Mouse (Mus musculus) left cerebral cortex, postnatal 14 days (tissue): ENCODE measurements around the gene Npas3. TPM values are rescaled to one million over a fixed set of nuclear protein-coding genes. Genes with fewer than 3 reads are reported as not detected.

Experiments
- DNase-seq, 2 experiments: peaks; one replicate each; pipeline ENCODE4 v3.0.0; 2021 to 2022; ENCODE audit warnings: low spot score in 2 of 2, mixed read lengths in 1 of 2
- intact Hi-C: fragments of 180-260 bp; cut with DNase I; formaldehyde crosslinking; loops from one replicate; pipeline ENCODE4 v1.15.1; 2025
- total RNA-seq, 2 experiments: library from RNA; stranded (reverse); gene quantifications; 2 replicates each; pipeline ENCODE4 v1.2.3; 2021

The Npas3 gene
- total RNA-seq, 2 experiments from 2014 or later, result 17.1 to 30.1 TPM

GRCm38 (mm10) chr12:54064986-54065385, 816.5 kb downstream of the Npas3 start:
- intact Hi-C loops, result loop anchor here (5.0 kb wide), 2 partner anchors 813 to 1148 kb away; no protein-coding TSS in a partner anchor
- no peak for DNase-seq

- intact Hi-C loops, result no loop called here
Observed at GRCm38 (mm10) chr12:54065607-54066006, 817.1 kb downstream of the Npas3 start.

GRCm38 (mm10) chr12:54067419-54067818, 818.9 kb downstream of the Npas3 start:
- intact Hi-C loops, result no loop called here

More at GRCm38 (mm10) chr12:54065607-54066006, 817.1 kb downstream of the Npas3 start:
- DNase-seq, result no peak

DNA sequence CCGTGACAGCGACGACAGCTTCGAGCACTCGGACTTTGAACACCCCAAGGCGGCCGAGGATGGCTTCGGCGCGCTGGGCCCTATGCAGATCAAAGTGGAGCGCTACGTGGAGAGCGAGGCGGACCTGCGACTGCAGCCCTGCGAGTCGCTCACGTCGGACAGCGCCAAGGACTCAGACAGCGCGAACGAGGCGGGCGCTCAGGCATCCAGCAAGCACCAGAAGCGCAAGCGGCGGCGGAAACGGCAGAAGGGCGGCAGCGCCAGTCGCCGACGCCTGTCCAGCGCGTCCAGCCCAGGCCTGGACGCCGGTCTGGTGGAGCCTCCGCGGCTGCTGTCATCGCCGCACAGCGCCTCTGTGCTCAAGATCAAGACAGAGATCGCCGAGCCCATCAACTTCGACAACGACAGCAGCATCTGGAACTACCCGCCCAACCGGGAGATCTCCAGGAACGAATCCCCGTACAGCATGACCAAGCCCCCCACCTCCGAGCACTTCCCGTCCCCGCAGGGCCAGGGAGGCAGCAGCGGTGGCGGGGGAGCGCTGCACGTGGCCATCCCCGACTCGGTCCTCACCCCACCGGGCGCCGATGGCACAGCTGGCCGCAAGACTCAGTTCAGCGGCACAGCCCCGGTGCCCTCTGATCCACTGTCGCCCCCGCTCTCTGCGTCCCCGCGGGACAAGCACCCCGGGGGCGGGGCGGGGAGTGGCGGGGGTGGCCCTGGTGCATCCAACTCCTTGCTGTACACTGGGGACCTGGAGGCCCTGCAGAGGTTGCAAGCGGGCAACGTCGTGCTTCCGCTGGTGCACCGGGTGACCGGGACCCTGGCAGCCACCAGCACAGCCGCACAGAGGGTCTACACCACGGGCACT, 819.6 kb downstream of the Npas3 start:
- peak in 1 of 2 experiments; percentile 13 for DNase-seq
- intact Hi-C loops, result no loop called here

More at GRCm38 (mm10) chr12:54067419-54067818, 818.9 kb downstream of the Npas3 start:
- DNase-seq, result no peak

- intact Hi-C loops, result no loop called here
- no peak for DNase-seq
Observed at GRCm38 (mm10) chr12:54068757-54069146, 820.3 kb downstream of the Npas3 start.

DNA sequence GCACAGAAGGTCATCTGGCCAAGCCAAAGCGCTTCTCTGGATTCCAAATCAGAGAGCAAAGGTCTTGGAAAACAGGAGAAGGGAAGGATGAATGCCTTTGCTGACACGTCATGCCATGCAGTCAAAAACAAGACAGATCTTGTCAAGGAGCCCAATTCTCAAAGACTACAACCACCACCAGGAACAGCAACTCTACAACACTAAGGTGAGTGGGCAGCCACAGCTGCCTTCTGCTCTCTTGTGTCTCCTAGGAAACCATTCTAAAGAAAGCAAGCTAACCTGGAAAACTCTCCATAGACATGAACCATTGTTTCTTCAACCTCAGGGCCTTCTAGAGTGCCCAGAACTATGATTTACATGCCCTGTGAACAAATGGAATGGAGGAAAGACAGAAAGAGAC, 825.5 kb downstream of the Npas3 start:
- DNase-seq, result peak in 1 of 2 experiments; percentile 42
- intact Hi-C loops, result no loop called here

- intact Hi-C loops, result no loop called here
- no peak for DNase-seq
Observed at GRCm38 (mm10) chr12:54080996-54081395, 832.5 kb downstream of the Npas3 start.

DNA sequence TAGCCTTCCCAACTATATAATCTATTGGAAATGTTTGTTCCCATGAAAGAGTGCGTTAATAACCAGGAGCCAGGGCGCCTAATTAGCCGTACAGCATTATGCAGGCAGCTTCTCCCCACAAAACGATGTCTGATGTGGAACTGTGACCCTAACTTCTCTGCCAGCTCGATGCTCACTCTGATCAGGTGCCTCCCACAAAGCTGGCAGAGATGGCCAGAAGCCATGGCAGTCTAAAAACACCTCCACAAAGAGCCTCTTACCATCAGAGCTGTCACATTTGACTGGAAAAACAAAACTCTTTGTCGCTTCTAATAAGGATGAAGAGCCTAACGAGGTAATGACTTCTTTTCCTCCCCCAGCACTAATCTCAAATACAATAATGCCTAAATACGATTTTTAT, 845.3 kb downstream of the Npas3 start:
- DNase-seq, result no peak
- intact Hi-C loops, result no loop called here

- intact Hi-C loops, result loop anchor here (5.0 kb wide), 1 partner anchor 461 kb away; no protein-coding TSS in a partner anchor
- no peak for DNase-seq
Observed at GRCm38 (mm10) chr12:54096492-54096891, 848.0 kb downstream of the Npas3 start.

- DNase-seq, result no peak
- intact Hi-C loops, result loop anchor here (1.0 to 5.0 kb wide), 3 partner anchors 255 to 459 kb away; no protein-coding TSS in a partner anchor
Observed at GRCm38 (mm10) chr12:54098136-54098535, 849.7 kb downstream of the Npas3 start.

- intact Hi-C loops, result loop anchor here (1.0 to 5.0 kb wide), 3 partner anchors 255 to 459 kb away; no protein-coding TSS in a partner anchor
- peak; percentile 44 to 69 for DNase-seq
Observed at GRCm38 (mm10) chr12:54098785-54099184, 850.3 kb downstream of the Npas3 start.

DNA sequence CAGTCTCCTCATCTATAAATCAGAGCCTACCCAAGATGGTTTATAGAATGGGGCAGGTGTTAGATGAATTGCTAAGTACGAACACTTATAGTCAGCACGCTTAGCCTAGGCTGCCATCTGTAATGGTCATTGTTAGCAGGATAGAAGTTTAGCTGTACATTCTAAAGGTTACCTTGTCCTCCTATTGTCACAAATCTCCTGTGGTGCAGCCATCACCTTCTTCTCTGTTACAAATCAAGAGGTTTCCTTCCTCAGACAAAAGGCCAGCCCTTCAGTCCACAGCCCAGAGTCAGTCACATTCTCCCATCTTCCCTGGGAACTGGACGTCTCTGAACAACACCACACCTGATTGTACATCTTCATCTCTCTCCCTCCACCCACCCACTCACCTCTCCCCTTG, 851.0 kb downstream of the Npas3 start:
- intact Hi-C loops, result loop anchor here (2.0 to 5.0 kb wide), 2 partner anchors 389 to 458 kb away; no protein-coding TSS in a partner anchor
- DNase-seq, result no peak

DNA sequence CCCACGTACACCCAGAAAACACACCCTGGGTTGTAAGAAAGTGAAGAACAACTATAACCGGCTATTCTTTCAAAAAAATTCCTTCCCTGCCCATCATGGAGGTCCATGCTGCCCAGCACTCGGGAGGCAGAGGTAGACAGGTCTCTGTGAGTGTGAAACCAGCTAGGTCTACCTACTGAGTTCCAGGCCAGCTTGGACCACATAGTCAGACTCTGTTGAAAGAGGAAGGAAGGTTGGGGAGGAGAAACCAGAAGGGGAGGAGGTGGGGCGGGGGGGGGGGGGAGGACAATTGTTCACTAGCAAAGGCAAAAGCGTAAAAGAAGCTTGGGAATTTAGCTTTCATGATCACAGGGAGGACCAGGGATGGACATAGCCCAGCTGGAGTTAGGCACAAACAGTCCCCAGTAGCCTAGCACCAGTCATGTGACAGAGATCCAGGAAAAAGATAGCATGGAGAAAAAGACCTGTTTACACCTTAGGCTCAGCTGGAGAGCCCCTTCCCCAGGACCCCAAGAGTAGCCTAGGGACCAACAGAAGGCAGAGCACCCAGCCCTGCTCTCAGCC, 852.9 kb downstream of the Npas3 start:
- intact Hi-C loops, result no loop called here

GRCm38 (mm10) chr12:54102500-54102899, 854.0 kb downstream of the Npas3 start:
- intact Hi-C loops, result no loop called here
- no peak for DNase-seq

More for the DNA sequence above, 852.9 kb downstream of the Npas3 start:
- DNase-seq, result no peak

DNA sequence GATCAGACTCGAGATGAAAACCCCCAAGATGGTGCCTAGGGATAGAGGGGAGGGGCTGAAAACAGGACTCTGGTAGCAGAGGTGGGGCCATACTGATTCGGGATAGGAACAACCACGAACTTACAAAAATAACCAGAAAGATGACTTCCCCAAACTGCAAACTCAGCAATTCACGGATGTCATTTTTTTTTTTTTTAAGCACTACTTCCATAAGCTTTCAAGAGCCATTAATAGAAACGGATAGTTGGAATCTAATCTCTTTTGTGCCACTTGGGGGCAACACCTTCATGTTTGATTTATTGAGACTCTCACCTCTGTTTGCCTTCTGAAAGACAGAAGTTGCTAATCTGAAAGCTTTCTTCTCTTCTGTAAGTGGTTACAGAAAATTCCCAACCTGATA, 857.1 kb downstream of the Npas3 start:
- intact Hi-C loops, result no loop called here
- DNase-seq, result peak; percentile 15 to 35

GRCm38 (mm10) chr12:54105946-54106345, 857.5 kb downstream of the Npas3 start:
- intact Hi-C loops, result no loop called here

GRCm38 (mm10) chr12:54110342-54110741, 861.9 kb downstream of the Npas3 start:
- intact Hi-C loops, result no loop called here
- DNase-seq, result no peak

More at GRCm38 (mm10) chr12:54105946-54106345, 857.5 kb downstream of the Npas3 start:
- DNase-seq, result no peak

DNA sequence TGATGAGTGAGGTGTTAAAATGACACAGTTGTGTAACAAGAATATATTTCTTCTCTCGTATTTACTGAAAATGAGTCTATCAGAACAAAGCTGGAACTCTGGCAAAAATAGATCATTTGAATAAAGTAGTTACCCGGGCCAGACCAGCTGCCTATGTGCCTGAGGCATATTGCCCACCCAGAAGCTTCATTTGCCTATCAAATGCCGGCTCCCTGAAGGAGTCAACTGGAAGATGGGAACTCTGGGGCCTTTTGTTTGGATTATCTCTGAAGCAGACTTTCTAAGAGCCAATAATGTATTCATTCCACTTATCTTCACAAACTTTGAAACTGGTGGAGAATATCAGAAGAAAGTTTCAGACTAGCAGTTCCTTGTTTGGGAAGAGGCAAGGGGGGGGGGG, 862.5 kb downstream of the Npas3 start:
- no peak for DNase-seq
- intact Hi-C loops, result no loop called here

DNA sequence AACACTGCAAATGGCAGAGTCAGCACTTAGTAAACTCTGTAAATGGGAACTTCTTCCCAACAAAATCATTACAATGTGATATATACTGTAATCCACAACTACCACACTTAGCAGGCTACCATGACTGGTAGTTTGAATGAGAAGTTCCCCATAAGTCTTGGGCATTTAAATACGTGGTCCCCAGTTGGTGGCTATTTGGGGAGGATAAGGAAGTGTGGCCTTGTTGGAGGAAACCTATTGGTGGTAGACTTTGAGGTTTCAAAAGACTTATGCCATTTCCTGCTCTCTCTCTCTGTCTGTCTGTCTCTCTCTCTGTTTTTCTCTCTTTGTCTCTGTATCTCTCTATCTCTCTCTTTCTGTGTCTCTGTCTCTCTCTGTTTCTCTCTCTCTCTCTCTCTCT, 871.9 kb downstream of the Npas3 start:
- intact Hi-C loops, result no loop called here
- no peak for DNase-seq

- intact Hi-C loops, result no loop called here
- DNase-seq, result no peak
Observed at GRCm38 (mm10) chr12:54121286-54121685, 872.8 kb downstream of the Npas3 start.
